Mouse (Mus musculus) lung, postnatal 0 days (tissue): ENCODE measurements at regions not wholly inside any gene's neighbourhood (a gene's known extent, or its start where the extent isn't known, plus 50 kb on each side); places are given as distances from the start of the nearest gene placed in this dataset.
"Not testable (repeated sequence)": the region's sequence is repeated elsewhere in the genome, so short reads cannot be mapped to it uniquely, and the experiment has no call there.

Experiments used
- CTCF ChIP-seq: IDR thresholded peaks from 2 replicates; pipeline ENCODE4 v1.5.1; 2016; ENCODE audit warnings: antibody characterized with exemption, mild to moderate bottlenecking
- EP300 ChIP-seq: IDR thresholded peaks from 2 replicates; pipeline ENCODE4 v1.6.1; 2016; ENCODE audit warnings: antibody characterized with exemption, mild to moderate bottlenecking, control low read depth

DNA sequence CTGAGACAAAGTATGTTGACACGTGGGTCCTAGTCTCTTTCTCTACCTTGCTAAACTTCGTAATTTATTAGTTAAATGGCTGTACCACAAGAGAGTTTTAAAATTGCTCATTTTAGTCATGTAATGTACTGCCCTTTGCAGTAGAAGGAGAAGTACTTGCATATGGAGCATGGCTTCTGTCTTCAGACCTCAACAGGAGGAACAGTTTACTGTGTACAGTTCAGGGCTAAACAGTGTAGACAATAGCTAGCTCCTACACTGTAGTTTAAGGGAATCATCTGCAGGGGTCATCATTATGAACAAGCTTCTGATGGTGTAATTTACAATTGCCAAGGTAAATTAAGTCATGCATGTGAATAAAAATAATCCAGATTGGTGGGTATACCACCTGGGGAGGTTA lies 111.8 kb upstream of the Zfp960 start:
- TF ChIP-seq CTCF, EP300: not testable (repeated sequence)
